Mouse (Mus musculus) bone marrow macrophage, adult 2 months (primary cell): Measurements from ENCODE around the gene Ptpre.

ENCODE experiments used
- CTCF ChIP-seq: IDR thresholded peaks from 2 replicates; pipeline ENCODE4 v1.5.1; 2012; ENCODE audit warnings: low read depth, mild to moderate bottlenecking, low read length, moderate library complexity
- POLR2A ChIP-seq: IDR thresholded peaks from 2 replicates; pipeline ENCODE4 v1.6.1; 2012; ENCODE audit warnings: mild to moderate bottlenecking, low read depth, low read length, borderline replicate concordance

DNA sequence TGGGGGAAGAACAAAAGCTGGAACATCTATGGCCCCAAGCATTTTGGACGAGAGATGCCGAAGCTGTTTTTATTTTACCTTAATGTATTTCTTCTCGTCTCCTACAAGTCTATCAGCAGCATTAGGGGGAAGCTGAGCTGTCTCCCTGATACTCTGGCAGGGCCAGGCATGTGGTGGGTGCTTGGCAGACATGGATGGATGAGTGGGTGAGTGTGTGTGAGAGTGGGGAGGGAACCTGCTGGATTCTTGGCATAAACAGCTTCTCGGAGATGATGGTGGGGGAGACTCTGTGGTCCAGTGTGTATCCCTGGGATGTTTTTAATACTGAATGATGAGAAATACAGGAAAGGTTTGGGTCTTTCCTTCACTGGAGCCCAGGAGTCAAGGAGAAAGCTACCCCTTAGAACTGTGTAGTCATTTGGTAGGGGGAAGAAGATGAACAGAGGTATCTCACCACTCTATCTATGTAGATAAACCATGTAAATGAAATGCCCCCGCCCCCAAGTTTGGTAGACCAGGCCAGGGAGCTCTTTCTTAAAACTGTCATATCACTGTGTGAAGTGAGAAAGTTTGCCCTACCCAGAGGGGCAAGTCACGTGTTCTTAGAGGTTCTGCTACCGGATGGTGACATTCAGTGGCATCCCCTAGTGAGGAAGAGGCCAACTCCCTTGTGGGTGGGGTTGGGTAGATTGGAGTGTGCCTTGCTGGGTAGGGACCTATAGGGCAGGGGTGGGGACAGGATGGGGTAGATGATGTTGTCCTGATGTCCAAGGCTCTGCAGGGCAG is 43.2 kb downstream of the Ptpre start:
- no peak for TF ChIP-seq CTCF
- no peak for TF ChIP-seq POLR2A
